Mouse (Mus musculus) ES-E14 (cell line): ENCODE results near the gene Gm12166.

Source experiments
- HCFC1 ChIP-seq: IDR thresholded peaks from 2 replicates; pipeline ENCODE4 v1.6.1; 2012; ENCODE audit warnings: low read length, inconsistent platforms, borderline replicate concordance; ENCODE audit not compliant: insufficient read depth
- MAFK ChIP-seq: IDR thresholded peaks from 2 replicates; pipeline ENCODE4 v1.6.1; 2014; ENCODE audit warnings: mild to moderate bottlenecking, low read depth, low read length, inconsistent platforms; ENCODE audit not compliant: insufficient read depth
- ZNF384 ChIP-seq: IDR thresholded peaks from 2 replicates; pipeline ENCODE4 v1.6.1; 2012; ENCODE audit warnings: low read depth, low read length, inconsistent platforms

DNA sequence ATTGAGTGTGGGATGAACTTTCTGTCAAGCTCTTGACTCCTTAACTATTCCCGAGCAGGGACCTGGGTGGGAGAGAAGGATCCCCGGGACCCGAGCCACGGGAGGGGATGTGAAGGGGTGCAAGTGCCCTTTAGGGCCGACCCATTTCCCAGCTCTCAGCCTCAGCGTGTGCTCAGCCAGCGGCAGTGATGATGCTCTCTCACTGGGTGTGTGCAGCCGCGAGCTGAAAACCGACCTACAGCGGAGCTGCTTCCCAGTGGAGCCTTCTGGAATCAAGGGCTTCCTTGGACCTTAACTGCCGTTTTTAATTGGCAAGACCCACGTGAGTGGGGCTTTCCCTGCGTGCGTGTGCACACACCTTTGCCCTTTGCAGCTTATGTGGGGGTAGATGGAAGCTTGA, 13.2 kb downstream of the Gm12166 start:
- no peak for TF ChIP-seq MAFK
- TF ChIP-seq ZNF384, result no peak
- TF ChIP-seq HCFC1, result no peak
